Mouse (Mus musculus) lung, postnatal 0 days (tissue): Measurements from ENCODE around the gene 2410015M20Rik.

Experiments
- CTCF ChIP-seq: IDR thresholded peaks from 2 replicates; pipeline ENCODE4 v1.5.1; 2016; ENCODE audit warnings: antibody characterized with exemption, mild to moderate bottlenecking
- EP300 ChIP-seq: IDR thresholded peaks from 2 replicates; pipeline ENCODE4 v1.6.1; 2016; ENCODE audit warnings: antibody characterized with exemption, mild to moderate bottlenecking, control low read depth

- no peak for TF ChIP-seq CTCF
- no peak for TF ChIP-seq EP300
Observed at GRCm38 (mm10) chr17:56570287-56570686, 39.3 kb downstream of the 2410015M20Rik start.
